Mouse (Mus musculus) testis, adult 2 months (tissue): Measurements from ENCODE around the gene Chst8.

Experiments
- CTCF ChIP-seq: fragments of 200-500 bp; IDR thresholded peaks from 2 replicates; pipeline ENCODE4 v1.5.1; 2012; ENCODE audit warnings: low read depth, mild to moderate bottlenecking, inconsistent platforms, low read length, moderate library complexity; ENCODE audit not compliant: control insufficient read depth, insufficient read depth, insufficient replicate concordance
- POLR2A ChIP-seq: fragments of 200-500 bp; IDR thresholded peaks from 2 replicates; pipeline ENCODE4 v1.6.1; 2012; ENCODE audit warnings: low read depth, mild to moderate bottlenecking, inconsistent platforms, low read length, moderate library complexity; ENCODE audit not compliant: control insufficient read depth

- TF ChIP-seq CTCF (peak; percentile 86; the same call in 1 of the 2 replicates), POLR2A (no peak)
Measured at GRCm38 (mm10) chr7:34719599-34719998, 92.9 kb downstream of the Chst8 start.
